Mouse (Mus musculus) MEL (cell line): Measurements from ENCODE around the gene Arid5b.

ENCODE experiments used
- CHD2 ChIP-seq: IDR thresholded peaks from 2 replicates; pipeline ENCODE4 v1.6.1; 2011; ENCODE audit warnings: low read length, improper control_type of control experiment
- CTCF ChIP-seq, 3 experiments: IDR thresholded peaks in 2 of 3; conservative IDR thresholded peaks in 1 of 3; 2 replicates each; pipeline ENCODE4 v1.5.1; 2011 to 2012; ENCODE audit warnings: low read length in 3 of 3, low read depth in 2 of 3, mild to moderate bottlenecking in 2 of 3, improper control_type of control experiment in 1 of 3, inconsistent platforms in 1 of 3, mixed read lengths in 1 of 3, moderate library complexity in 1 of 3; ENCODE audit not compliant: control insufficient read depth in 1 of 3, insufficient read depth in 1 of 3, poor library complexity in 1 of 3, severe bottlenecking in 1 of 3
- GABPA ChIP-seq: IDR thresholded peaks from 2 replicates; pipeline ENCODE4 v1.6.1; 2012; ENCODE audit warnings: low read depth, mild to moderate bottlenecking, inconsistent platforms, low read length, improper control_type of control experiment, moderate library complexity
- HCFC1 ChIP-seq: IDR thresholded peaks from 2 replicates; pipeline ENCODE4 v1.6.1; 2012; ENCODE audit warnings: low read depth, mild to moderate bottlenecking, inconsistent platforms, low read length, improper control_type of control experiment, moderate library complexity
- MXI1 ChIP-seq: IDR thresholded peaks from 2 replicates; pipeline ENCODE4 v1.6.1; 2011; ENCODE audit warnings: mild to moderate bottlenecking, low read depth, low read length, improper control_type of control experiment
- POLR2A ChIP-seq, 2 experiments: IDR thresholded peaks; 2 replicates each; pipeline ENCODE4 v1.6.1; 2011 to 2012; ENCODE audit warnings: low read length in 2 of 2, mild to moderate bottlenecking in 2 of 2, control low read depth in 1 of 2, improper control_type of control experiment in 1 of 2, low read depth in 1 of 2, moderate library complexity in 1 of 2; ENCODE audit not compliant: control insufficient read depth in 1 of 2, insufficient read depth in 1 of 2, poor library complexity in 1 of 2
- POLR2AphosphoS2 ChIP-seq: IDR thresholded peaks from 2 replicates; pipeline ENCODE4 v1.6.1; 2011; ENCODE audit warnings: low read length, improper control_type of control experiment
- USF1 ChIP-seq: IDR thresholded peaks from 2 replicates; pipeline ENCODE4 v1.6.1; 2014; ENCODE audit warnings: low read depth, mild to moderate bottlenecking, inconsistent platforms, low read length, improper control_type of control experiment, moderate library complexity
- USF2 ChIP-seq, 2 experiments: IDR thresholded peaks; 2 replicates each; pipeline ENCODE4 v1.6.1; 2011 to 2012; ENCODE audit warnings: improper control_type of control experiment in 2 of 2, low read length in 2 of 2, borderline replicate concordance in 1 of 2, inconsistent platforms in 1 of 2, low read depth in 1 of 2, mild to moderate bottlenecking in 1 of 2; ENCODE audit not compliant: insufficient read depth in 1 of 2

GRCm38 (mm10) chr10:68129009-68129408 lies 149.5 kb downstream of the Arid5b start:
- TF ChIP-seq HCFC1 (no peak), POLR2A (IDR thresholded peaks at IDR 0.05; ENCODE audit: control insufficient read depth in 1 of 2, insufficient read depth in 1 of 2, low read depth in 1 of 2, low read length in 2 of 2, poor library complexity in 1 of 2) (no peak), USF1 (no peak), CTCF (IDR thresholded peaks at IDR 0.05 in 2 of 3, conservative IDR thresholded peaks at IDR 0.05 in 1 of 3; ENCODE audit: control insufficient read depth in 1 of 3, insufficient read depth in 1 of 3, low read depth in 2 of 3, low read length in 3 of 3, poor library complexity in 1 of 3, severe bottlenecking in 1 of 3) (no peak), POLR2AphosphoS2 (no peak), USF2 (IDR thresholded peaks at IDR 0.05; ENCODE audit: borderline replicate concordance in 1 of 2, insufficient read depth in 1 of 2, low read depth in 1 of 2, low read length in 2 of 2) (no peak), CHD2 (no peak), GABPA (no peak), MXI1 (no peak)
